ENCODE assay signal across 37 mouse cellular contexts in genomic region chr10:128209311-128210009, GRCm38 (mm10). TPM values are rescaled to one million over a fixed set of nuclear protein-coding genes. Genes with fewer than 3 reads are reported as not detected.
"Had no signal": no experiment of that assay in that cellular context is flagged by ENCODE, and none has a peak within 500 bp of the region (broad histone marks: within the 10 kb centered on the region; RNA-seq: fewer than 3 reads in every experiment).

No protein-coding gene starts in this region.

- DNase-seq: cerebellum, adult 2 months; cerebellum, adult 9-10 months; cerebellum, adult 9-11 months; cerebellum, postnatal 10 days; cerebellum, postnatal 14 days; cerebellum, postnatal 25 days; cerebellum, postnatal 36 days; embryo, embryonic 11 days; forebrain, postnatal 0 days; gastrocnemius, adult 2 months; gastrocnemius, postnatal 10 days; gastrocnemius, postnatal 14 days; gastrocnemius, postnatal 25 days; gastrocnemius, postnatal 36 days; heart, adult 11 months; heart, adult 18-20 months; heart, adult 2 months had no signal

- H3K27me3 ChIP-seq: embryonic facial prominence, embryonic 15.5 days had no signal

- H3K9me3 ChIP-seq: embryonic facial prominence, embryonic 12.5 days; embryonic facial prominence, embryonic 13.5 days; embryonic facial prominence, embryonic 15.5 days; forebrain, embryonic 10.5 days; forebrain, embryonic 12.5 days; forebrain, embryonic 13.5 days; forebrain, embryonic 15.5 days had no signal

- H3K9ac ChIP-seq: embryonic facial prominence, embryonic 12.5 days; embryonic facial prominence, embryonic 13.5 days; embryonic facial prominence, embryonic 15.5 days; forebrain, embryonic 12.5 days; forebrain, embryonic 13.5 days; forebrain, embryonic 15.5 days; forebrain, postnatal 0 days had no signal

- H3K36me3 ChIP-seq: forebrain, embryonic 15.5 days had no signal

- H3K4me3 ChIP-seq: embryonic facial prominence, embryonic 12.5 days; embryonic facial prominence, embryonic 13.5 days; embryonic facial prominence, embryonic 15.5 days; erythroblast, embryonic 14.5 days; forebrain, embryonic 15.5 days; heart, adult 2 months had no signal

- H3K4me2 ChIP-seq: embryonic facial prominence, embryonic 15.5 days; forebrain, embryonic 12.5 days; forebrain, embryonic 15.5 days had no signal

- ATAC-seq: forebrain, embryonic 13.5 days; forebrain, embryonic 14.5 days; forebrain, embryonic 15.5 days; forebrain, embryonic 16.5 days; forebrain, postnatal 0 days had no signal

- H3K27ac ChIP-seq: embryonic facial prominence, embryonic 13.5 days; embryonic facial prominence, embryonic 15.5 days; forebrain, embryonic 10.5 days; forebrain, embryonic 12.5 days; forebrain, embryonic 13.5 days; forebrain, embryonic 15.5 days; gastrocnemius, adult 2 months; heart, adult 2 months had no signal

RNA-seq across cellular contexts. Expression of gene Gls2, which starts 15.2 kb away (rescaled TPM):
- total RNA-seq: granulocyte monocyte progenitor cell, adult 5-6 weeks had no signal
- polyA plus RNA-seq: erythroblast, embryonic 14.5 days had no signal

RNA-seq across cellular contexts. Expression of gene Mip, which starts 16.2 kb away (rescaled TPM):
- total RNA-seq: common myeloid progenitor, adult 5-6 weeks; gastrocnemius, adult 18-20 months; gastrocnemius, adult 2 months; gastrocnemius, adult 8-10 months; gastrocnemius, postnatal 10 days; gastrocnemius, postnatal 14 days; gastrocnemius, postnatal 36 days; gastrocnemius, postnatal 4 days; heart, adult 18-20 months; heart, adult 2 months; heart, adult 8-10 months had no signal
- polyA plus RNA-seq: cerebellum, adult 2 months; cortical plate, adult 2 months; embryonic facial prominence, embryonic 11.5 days; erythroblast, embryonic 14.5 days; forebrain, embryonic 16.5 days; forebrain, postnatal 0 days; frontal cortex, adult 2 months; gonadal fat pad, adult 2 months; heart, adult 2 months had no signal
